Mouse (Mus musculus) thymus, adult 2 months (tissue): ENCODE results near the gene Ints11.

ENCODE experiments used
- CTCF ChIP-seq: fragments of 200-500 bp; IDR thresholded peaks from 2 replicates; pipeline ENCODE4 v1.5.1; 2012; ENCODE audit warnings: mild to moderate bottlenecking, control low read depth, low read length, moderate library complexity, borderline replicate concordance; ENCODE audit not compliant: control insufficient read depth, poor library complexity, insufficient read depth; ENCODE audit errors: extremely low read depth
- POLR2A ChIP-seq: fragments of 200-500 bp; IDR thresholded peaks from 2 replicates; pipeline ENCODE4 v1.6.1; 2012; ENCODE audit warnings: mild to moderate bottlenecking, low read length, control low read depth, moderate library complexity; ENCODE audit not compliant: control insufficient read depth, poor library complexity, insufficient read depth; ENCODE audit errors: extremely low read depth

DNA sequence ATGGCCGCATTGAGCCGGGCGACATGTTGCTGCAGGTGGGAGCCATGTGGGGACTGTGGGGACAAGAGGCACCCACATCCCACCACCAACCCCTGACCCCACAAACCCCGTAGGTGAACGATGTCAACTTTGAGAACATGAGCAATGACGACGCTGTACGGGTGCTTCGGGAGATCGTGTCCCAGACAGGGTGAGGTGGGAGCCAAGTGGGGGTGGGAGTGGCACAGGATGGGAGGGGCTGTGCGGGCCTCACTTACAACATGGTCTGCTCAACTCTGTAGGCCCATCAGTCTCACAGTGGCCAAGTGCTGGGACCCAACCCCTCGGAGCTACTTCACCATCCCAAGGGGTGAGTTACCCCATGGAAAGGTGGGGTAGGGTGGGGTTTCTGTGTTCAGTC lies 14.4 kb upstream of the Ints11 start:
- TF ChIP-seq CTCF, result no peak
- no peak for TF ChIP-seq POLR2A
